ENCODE assay signal across 28 mouse cellular contexts in the genomic region with DNA sequence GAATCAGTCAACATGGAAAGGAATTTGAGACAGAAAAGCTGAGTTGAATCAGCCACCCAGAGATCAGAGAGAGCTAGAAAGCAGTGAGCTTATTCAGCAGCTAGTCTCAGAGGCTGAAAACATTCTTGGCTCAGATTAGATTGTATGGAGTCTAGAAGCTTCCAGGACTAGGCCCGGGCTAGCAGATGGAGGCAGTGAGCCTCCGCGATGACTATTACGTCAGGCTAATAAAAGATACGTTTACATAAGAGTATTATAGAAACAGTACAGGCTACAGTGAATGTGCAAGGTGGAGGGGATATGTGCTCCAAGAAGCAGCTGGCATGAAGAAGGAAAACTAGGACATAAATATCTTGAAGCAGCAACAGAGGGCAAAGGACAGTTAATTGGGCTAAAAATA.
DNase-seq lines count a peak whose midpoint lies in the region; ATAC-seq and TF ChIP-seq lines count a peak whose summit lies in the region.
"Had no signal": no experiment of that assay in that cellular context is flagged by ENCODE, and none has a peak within 500 bp of the region (broad histone marks: within the 10 kb centered on the region; RNA-seq: fewer than 3 reads in every experiment).

No protein-coding gene starts in this region.

- no peaks in the 10 kb centered on the region for H3K4me1 ChIP-seq in embryonic facial prominence, embryonic 13.5 days
- no peaks in the 10 kb centered on the region for H3K4me1 ChIP-seq in embryonic facial prominence, embryonic 10.5 days
- no peaks in the 10 kb centered on the region for H3K4me1 ChIP-seq in limb, embryonic 14.5 days (ENCODE audit: control insufficient read depth, insufficient read depth, low read length)
- no peaks in the 10 kb centered on the region for H3K4me1 ChIP-seq in limb, embryonic 10.5 days
- H3K4me1 ChIP-seq: heart, embryonic 12.5 days; liver, embryonic 15.5 days; lung, embryonic 15.5 days; megakaryocyte, embryonic 14.5 days had no signal

- no peaks in the 10 kb centered on the region for H3K27me3 ChIP-seq in embryonic facial prominence, embryonic 13.5 days
- no peaks in the 10 kb centered on the region for H3K27me3 ChIP-seq in embryonic facial prominence, embryonic 10.5 days (replicated peaks; ENCODE audit: low read depth, poor library complexity, severe bottlenecking)
- no peaks in the 10 kb centered on the region for H3K27me3 ChIP-seq in limb, embryonic 14.5 days (ENCODE audit: control insufficient read depth, insufficient read depth, low read length)
- H3K27me3 ChIP-seq in limb, embryonic 10.5 days (ENCODE audit: low read depth, poor library complexity, severe bottlenecking) = no peaks in the 10 kb centered on the region
- H3K27me3 ChIP-seq: heart, embryonic 12.5 days; liver, embryonic 15.5 days; lung, embryonic 15.5 days; megakaryocyte, embryonic 14.5 days; midbrain, embryonic 13.5 days had no signal

- H3K36me3 ChIP-seq in embryonic facial prominence, embryonic 13.5 days = no peaks in the 10 kb centered on the region
- H3K36me3 ChIP-seq in embryonic facial prominence, embryonic 10.5 days (replicated peaks) = no peaks in the 10 kb centered on the region
- H3K36me3 ChIP-seq in limb, embryonic 14.5 days (ENCODE audit: control insufficient read depth, insufficient read depth, low read length) = no peaks in the 10 kb centered on the region
- no peaks in the 10 kb centered on the region for H3K36me3 ChIP-seq in limb, embryonic 10.5 days
- H3K36me3 ChIP-seq: heart, embryonic 12.5 days; liver, embryonic 15.5 days; lung, embryonic 15.5 days; midbrain, embryonic 13.5 days had no signal

- no peak for ATAC-seq in embryonic facial prominence, embryonic 13.5 days (ENCODE audit: insufficient number of reproducible peaks, insufficient read depth, low FRiP score, low TSS enrichment, low read depth)
- ATAC-seq in limb, embryonic 14.5 days (ENCODE audit: low FRiP score, low read depth) = no peak
- ATAC-seq: activated CD4-positive, CD25-positive, alpha-beta regulatory T cell, adult 4 months; hindbrain, postnatal 0 days; intestine, embryonic 16.5 days; midbrain, embryonic 13.5 days had no signal

- no peak overlapping the region for H3K9ac ChIP-seq in embryonic facial prominence, embryonic 13.5 days
- H3K9ac ChIP-seq in limb, embryonic 14.5 days (ENCODE audit: low read depth, low read length, severe bottlenecking) = no peak overlapping the region
- H3K9ac ChIP-seq: heart, embryonic 12.5 days; liver, embryonic 15.5 days; lung, embryonic 15.5 days; midbrain, embryonic 13.5 days had no signal

- TF ChIP-seq POLR2A in limb, embryonic 14.5 days (IDR thresholded peaks at IDR 0.05; ENCODE audit: borderline replicate concordance, extremely low read depth, insufficient read depth, insufficient read length) = no peak

- peak overlapping the region; percentile 35; the same call in 1 of the 2 replicates for H3K27ac ChIP-seq in embryonic facial prominence, embryonic 13.5 days
- H3K27ac ChIP-seq in embryonic facial prominence, embryonic 10.5 days (replicated peaks) = no peak overlapping the region
- peak overlapping the region; percentile 65; the same call in 1 of the 2 replicates for H3K27ac ChIP-seq in limb, embryonic 14.5 days (replicated peaks; ENCODE audit: low read depth, low read length)
- H3K27ac ChIP-seq in limb, embryonic 10.5 days = no peak overlapping the region
- H3K27ac ChIP-seq: hindbrain, postnatal 0 days; liver, embryonic 15.5 days; lung, embryonic 15.5 days; midbrain, embryonic 13.5 days; stomach, postnatal 0 days had no signal

- no peaks in the 10 kb centered on the region for H3K9me3 ChIP-seq in embryonic facial prominence, embryonic 13.5 days
- H3K9me3 ChIP-seq in embryonic facial prominence, embryonic 10.5 days = no peaks in the 10 kb centered on the region
- H3K9me3 ChIP-seq in limb, embryonic 14.5 days (ENCODE audit: control insufficient read depth, low read length) = no peaks in the 10 kb centered on the region
- no peaks in the 10 kb centered on the region for H3K9me3 ChIP-seq in limb, embryonic 10.5 days (replicated peaks)
- H3K9me3 ChIP-seq: heart, embryonic 12.5 days; liver, embryonic 15.5 days; lung, embryonic 15.5 days; megakaryocyte, embryonic 14.5 days; midbrain, embryonic 13.5 days had no signal

- DNase-seq in embryonic facial prominence, embryonic 10.5 days (ENCODE audit: low spot score) = no peak
- DNase-seq in frontal cortex, postnatal 36 days (ENCODE audit: low spot score in 2 of 2) = peak; percentile 10 to 17
- no peak for DNase-seq in frontal cortex, postnatal 14 days (ENCODE audit: low spot score in 2 of 2)
- no peak for DNase-seq in limb, embryonic 14.5 days (ENCODE audit: low spot score)
- no peak for DNase-seq in limb, embryonic 10.5 days (ENCODE audit: low spot score)
- DNase-seq in telencephalon, adult 2 months (ENCODE audit: low read depth, low spot score) = peak; percentile 18
- no peak for DNase-seq in spleen, postnatal 10 days (ENCODE audit: low spot score in 2 of 2)
- DNase-seq: adrenal gland, postnatal 10 days; cerebellum, adult 8-10 months; cerebellum, postnatal 36 days; gastrocnemius, postnatal 10 days; heart, adult 18-20 months; heart, postnatal 10 days; kidney, adult 9 months; kidney, postnatal 14 days; liver; lung, postnatal 36 days; retina, postnatal 1 day had no signal

- no peak overlapping the region for H3K4me2 ChIP-seq in embryonic facial prominence, embryonic 13.5 days
- H3K4me2 ChIP-seq in limb, embryonic 14.5 days (replicated peaks; ENCODE audit: low read depth, low read length, severe bottlenecking) = no peak overlapping the region
- H3K4me2 ChIP-seq: heart, embryonic 12.5 days; liver, embryonic 15.5 days; lung, embryonic 15.5 days; midbrain, embryonic 13.5 days had no signal

- 75% methylated on average over 5 of the region's 5 CpGs for WGBS in embryonic facial prominence, embryonic 13.5 days
- WGBS in embryonic facial prominence, embryonic 10.5 days = 93% methylated on average over 5 of the region's 5 CpGs
- 51% methylated on average over 5 of the region's 5 CpGs for WGBS in limb, embryonic 14.5 days
- 94% methylated on average over 5 of the region's 5 CpGs for WGBS in limb, embryonic 10.5 days

- H3K4me3 ChIP-seq in embryonic facial prominence, embryonic 13.5 days = no peak overlapping the region
- H3K4me3 ChIP-seq in embryonic facial prominence, embryonic 10.5 days = no peak overlapping the region
- H3K4me3 ChIP-seq in limb, embryonic 14.5 days (replicated peaks; ENCODE audit: low read length) = no peak overlapping the region
- H3K4me3 ChIP-seq in limb, embryonic 10.5 days = no peak overlapping the region
- H3K4me3 ChIP-seq: heart, embryonic 12.5 days; liver, embryonic 15.5 days; lung, embryonic 15.5 days; megakaryocyte, embryonic 14.5 days; midbrain, embryonic 13.5 days had no signal

Comparison
In these comparisons a context has a peak if more than half of its experiments do, and no peak if none do; other contexts are left out.
1. H3K27ac ChIP-seq: peak in embryonic facial prominence, embryonic 13.5 days (single experiment) and limb, embryonic 14.5 days (single experiment); none in embryonic facial prominence, embryonic 10.5 days (single experiment) and limb, embryonic 10.5 days (single experiment).
2. DNase-seq: peak in frontal cortex, postnatal 36 days (2 of 2) and telencephalon, adult 2 months (single experiment); none in embryonic facial prominence, embryonic 10.5 days (single experiment), frontal cortex, postnatal 14 days (0 of 2), limb, embryonic 14.5 days (single experiment), limb, embryonic 10.5 days (single experiment) and spleen, postnatal 10 days (0 of 2).